Mouse (Mus musculus) olfactory bulb, adult 2 months (tissue): Measurements from ENCODE around the gene Vax2. TPM values are rescaled to one million over a fixed set of nuclear protein-coding genes. Genes with fewer than 3 reads are reported as not detected.

ENCODE experiments used
- H3K27ac ChIP-seq: fragments of 200-500 bp; 2 replicates; pipeline ENCODE4 v1.5.1; 2012; ENCODE audit warnings: low read depth, low read length; ENCODE audit not compliant: insufficient read depth
- H3K4me1 ChIP-seq: fragments of 200-500 bp; 2 replicates; pipeline ENCODE4 v1.6.1; 2012; ENCODE audit warnings: low read length; ENCODE audit not compliant: control insufficient read depth, insufficient read depth
- H3K4me3 ChIP-seq: fragments of 200-500 bp; 2 replicates; pipeline ENCODE4 v1.5.1; 2012; ENCODE audit warnings: mild to moderate bottlenecking, low read depth, low read length, moderate library complexity; ENCODE audit not compliant: insufficient read depth
- CTCF ChIP-seq: fragments of 200-500 bp; IDR thresholded peaks from 2 replicates; pipeline ENCODE4 v1.5.1; 2012; ENCODE audit warnings: low read depth, mild to moderate bottlenecking, low read length, moderate library complexity; ENCODE audit not compliant: insufficient read depth
- POLR2A ChIP-seq: fragments of 200-500 bp; IDR thresholded peaks from 2 replicates; pipeline ENCODE4 v1.6.1; 2012; ENCODE audit warnings: mild to moderate bottlenecking, low read depth, low read length, moderate library complexity; ENCODE audit not compliant: insufficient read depth
- WGBS: fragments of 180-500 bp; shearing (Covaris S2); methylation state at CpG from one replicate; pipeline ENCODE4 v1.1.7; 2018; 5-methylcytosine and 5-hydroxymethylcytosine counted together
- polyA plus RNA-seq: library from polyadenylated mRNA; stranded (reverse); fragments of >200 nt; gene quantifications from 2 replicates; pipeline ENCODE4 v1.2.4, GENCODE M21; 2012; ENCODE audit warnings: low replicate concordance; ENCODE audit not compliant: missing spikeins, insufficient read depth, insufficient read length

Vax2 gene
- polyA plus RNA-seq, 1 experiment, result not detected

- H3K27ac ChIP-seq, result no peak overlapping the region
- no peak overlapping the region for H3K4me3 ChIP-seq
- 85% methylated on average over 5 of the region's 5 CpGs for WGBS
- peaks cover 4% of the 10 kb centered on the region for H3K4me1 ChIP-seq
- TF ChIP-seq CTCF (no peak), POLR2A (no peak)
These were observed 57.4 kb downstream of the Vax2 start for GRCm38 (mm10) chr6:83768485-83768884.

DNA sequence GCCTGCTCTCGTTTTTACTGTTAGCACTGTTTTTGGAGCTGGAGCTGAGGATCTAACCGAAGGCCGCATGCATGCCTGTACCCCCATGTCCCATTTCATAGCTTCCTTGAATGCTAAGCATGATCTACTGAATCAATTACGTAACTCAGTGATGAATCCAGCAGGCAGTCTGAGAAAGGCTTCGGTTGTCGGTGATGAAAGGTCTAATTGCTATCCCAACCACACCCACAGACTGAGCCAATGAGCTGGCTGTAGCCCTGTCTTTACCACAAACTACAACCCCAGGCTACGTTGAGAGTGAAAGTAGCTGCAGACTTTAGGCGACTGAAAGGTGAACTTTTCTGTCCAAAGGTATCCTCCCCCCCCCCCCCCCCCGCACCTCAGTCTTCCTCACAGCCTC is 63.1 kb downstream of the Vax2 start:
- H3K4me1 ChIP-seq, result peaks cover 18% of the 10 kb centered on the region
- no peak for TF ChIP-seq CTCF
- TF ChIP-seq POLR2A, result no peak
- no peak overlapping the region for H3K4me3 ChIP-seq
- WGBS, result 43% methylated on average over 9 of the region's 9 CpGs
- no peak overlapping the region for H3K27ac ChIP-seq

DNA sequence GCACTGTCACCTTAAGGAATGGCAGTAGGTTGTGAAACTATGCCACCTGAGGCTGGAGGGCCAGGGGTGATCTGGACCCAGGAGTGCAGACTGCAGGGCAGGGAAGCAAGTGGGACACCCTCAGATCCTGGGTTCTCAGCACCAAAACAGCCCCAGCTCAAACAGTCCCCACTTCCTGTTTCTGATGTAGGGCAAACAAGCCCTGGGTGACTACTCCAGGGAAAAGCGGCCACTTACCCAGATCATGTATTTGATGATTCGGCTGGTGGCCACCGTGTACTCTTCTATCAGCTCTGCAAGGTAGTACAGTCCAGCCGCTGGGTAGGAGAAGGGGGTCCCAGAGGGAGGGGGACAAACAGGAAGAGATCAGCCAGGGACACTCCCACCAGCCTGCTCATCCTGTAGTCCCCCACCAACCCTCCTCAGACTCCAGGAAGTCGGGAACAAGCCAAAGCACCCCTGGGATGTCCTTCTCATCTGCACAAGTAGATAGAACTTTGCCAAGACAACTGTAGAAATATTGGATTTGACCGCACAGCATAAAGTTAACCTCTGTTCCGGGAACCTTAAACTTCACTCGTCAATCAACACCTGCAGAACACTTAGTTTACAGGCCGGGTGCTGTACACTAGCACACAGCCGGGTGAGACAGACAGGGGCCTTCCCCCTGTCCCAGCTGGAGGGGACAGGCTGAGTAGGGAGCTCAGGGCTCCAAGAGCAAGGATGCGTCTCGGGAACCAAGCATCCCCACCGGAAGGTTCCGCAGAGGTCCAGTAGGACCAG is 63.9 kb downstream of the Vax2 start:
- TF ChIP-seq CTCF, result no peak
- TF ChIP-seq POLR2A, result no peak
- Histone ChIP-seq H3K4me3 (peak overlapping the region; percentile 87), H3K27ac (no peak overlapping the region), H3K4me1 (peaks cover 18% of the 10 kb centered on the region)
- WGBS, result 1% methylated on average over 14 of the region's 14 CpGs

DNA sequence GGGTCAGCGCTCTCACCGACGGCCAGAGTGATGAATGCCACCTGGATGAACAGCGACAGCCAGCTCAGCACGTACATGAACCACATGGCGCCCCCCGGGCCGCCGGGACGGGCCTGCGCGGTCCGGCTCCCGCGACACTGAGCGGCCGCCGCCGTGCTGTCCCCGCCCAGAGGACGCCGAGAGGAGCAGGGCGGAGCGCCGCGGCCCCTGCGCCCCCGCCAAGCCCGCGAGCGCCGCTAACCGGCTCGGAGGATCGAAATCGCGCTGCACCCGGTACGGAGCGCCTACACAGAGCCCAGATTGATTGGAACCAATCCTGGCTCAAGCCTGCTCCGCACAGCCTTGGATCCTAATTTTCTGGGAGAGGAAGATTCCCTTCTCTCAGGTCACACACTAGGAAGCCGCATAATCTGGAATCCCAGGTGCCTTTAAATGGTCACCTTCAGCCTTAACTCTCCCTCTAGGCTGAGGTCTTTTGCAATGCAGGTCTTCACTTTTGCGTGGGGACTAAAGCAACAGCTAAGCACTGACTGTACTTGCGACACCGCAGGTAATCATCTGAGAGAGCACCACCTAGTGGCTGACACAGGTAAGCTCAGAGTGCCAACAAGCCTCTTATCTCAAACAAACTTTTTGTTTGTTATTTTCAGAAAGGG is 64.7 kb downstream of the Vax2 start, which contains the start of gene Tex261:
TSS of gene Tex261 (minus strand) at position 176 of the 656 bp plus-strand sequence.
- peaks cover 18% of the 10 kb centered on the region for H3K4me1 ChIP-seq
- peak within 1 kb of the TSS; percentile 79 for H3K27ac ChIP-seq
- WGBS, result under 1% methylated on average over 45 of the region's 45 CpGs
- TF ChIP-seq POLR2A, result peak; percentile 88
- TF ChIP-seq CTCF, result peak; percentile 62
- H3K4me3 ChIP-seq, result peak within 1 kb of the TSS; percentile 87

DNA sequence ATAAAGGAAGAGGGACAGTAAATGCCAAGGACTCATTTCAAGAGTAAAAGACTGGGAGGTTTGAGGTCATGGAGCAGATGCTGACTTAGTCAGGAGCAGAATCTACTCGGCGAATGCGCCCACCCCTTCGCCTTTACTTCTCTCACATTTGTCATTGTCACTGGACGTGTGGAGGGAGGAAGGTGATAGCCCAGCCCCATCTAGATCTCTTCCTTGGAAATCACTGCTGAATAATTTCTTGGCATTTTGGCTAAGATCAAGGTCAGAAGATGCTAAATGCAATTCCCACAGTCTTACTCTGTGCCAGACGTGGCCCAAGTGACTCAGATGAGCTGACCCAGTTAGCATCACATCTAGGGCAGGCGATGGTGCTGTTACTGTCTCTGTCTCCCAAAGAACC is 67.2 kb downstream of the Vax2 start:
- Histone ChIP-seq H3K4me1 (peaks cover 16% of the 10 kb centered on the region), H3K27ac (no peak overlapping the region)
- WGBS, result 84% methylated on average over 7 of the region's 7 CpGs

GRCm38 (mm10) chr6:83779026-83779425 is 68.0 kb downstream of the Vax2 start:
- 6% methylated on average over 5 of the region's 5 CpGs for WGBS
- Histone ChIP-seq H3K4me3 (no peak overlapping the region), H3K27ac (no peak overlapping the region), H3K4me1 (peaks cover 10% of the 10 kb centered on the region)
- no peak for TF ChIP-seq POLR2A
- peak; percentile 52; the same call in 1 of the 2 replicates for TF ChIP-seq CTCF

More for the DNA sequence above, 67.2 kb downstream of the Vax2 start:
- no peak overlapping the region for H3K4me3 ChIP-seq
- TF ChIP-seq POLR2A (no peak), CTCF (no peak)

DNA sequence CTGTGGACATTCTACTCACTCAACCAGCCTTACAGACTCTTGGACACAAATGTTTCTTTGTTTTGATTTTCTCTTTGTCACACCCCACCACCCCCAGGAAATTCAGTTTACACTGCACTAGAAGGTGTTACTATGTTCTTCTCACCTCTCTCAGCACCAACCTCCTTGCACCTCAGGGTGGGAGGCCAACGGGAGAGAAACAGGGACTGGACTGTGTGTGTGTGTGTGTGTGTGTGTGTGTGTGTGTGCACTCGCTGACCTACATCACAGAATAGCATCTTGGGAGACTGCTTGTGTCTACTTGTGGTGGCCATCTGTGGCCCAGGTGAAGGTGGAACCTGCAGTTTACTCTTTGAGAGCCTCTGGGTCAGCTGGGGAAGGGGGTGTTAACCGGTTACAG is 75.4 kb downstream of the Vax2 start:
- 82% methylated on average over 3 of the region's 3 CpGs for WGBS
- TF ChIP-seq CTCF (no peak), POLR2A (no peak)
- Histone ChIP-seq H3K4me1 (no peaks in the 10 kb centered on the region), H3K4me3 (no peak overlapping the region), H3K27ac (no peak overlapping the region)

Other genes starting within 250 kb of the Vax2 start
- not detected in 2 replicates for gene Dguok, start 204.3 kb upstream of the Vax2 start, polyA plus RNA-seq
- not detected in 2 replicates for gene Actg2, start 175.0 kb upstream of the Vax2 start, polyA plus RNA-seq
- not detected in 2 replicates for gene Stambp, start 138.5 kb upstream of the Vax2 start, polyA plus RNA-seq
- gene Clec4f, start 55.1 kb upstream of the Vax2 start, polyA plus RNA-seq, result not detected in 2 replicates
- gene Cd207, start 33.4 kb upstream of the Vax2 start, polyA plus RNA-seq, result not detected in 2 replicates
- gene Atp6v1b1, start 31.7 kb downstream of the Vax2 start, polyA plus RNA-seq, result not detected in 2 replicates
- gene Ankrd53, start 51.4 kb downstream of the Vax2 start, polyA plus RNA-seq, result not detected in 2 replicates
- gene Tex261, start 64.5 kb downstream of the Vax2 start, polyA plus RNA-seq, result 568 TPM in 1 of 2 replicates, not detected in the other
- gene Nagk, start 83.7 kb downstream of the Vax2 start, polyA plus RNA-seq, result not detected in 2 replicates
- gene Paip2b, start 120.5 kb downstream of the Vax2 start, polyA plus RNA-seq, result not detected in 2 replicates
- gene Zfp638, start 155.8 kb downstream of the Vax2 start, polyA plus RNA-seq, result 241 TPM in 1 of 2 replicates, not detected in the other